Mouse (Mus musculus): Measurements from ENCODE around the gene Tbxas1. TPM values are rescaled to one million over a fixed set of nuclear protein-coding genes. Genes with fewer than 3 reads are reported as not detected.

Gene Tbxas1
- total and polyA plus RNA-seq, 3 experiments: not detected

GRCm38 (mm10) chr6:38827435-38827834 lies 47.8 kb upstream of the Tbxas1 start:
- Histone ChIP-seq H3K79me2 (replicated peaks; ENCODE audit: control insufficient read depth, extremely low read depth, insufficient read depth, poor library complexity, severe bottlenecking) (no peaks in the 10 kb centered on the region), H3K9ac (ENCODE audit: insufficient read depth, low read depth) (no peak overlapping the region), H3K36me3 (replicated peaks in 1 of 2; ENCODE audit: control insufficient read depth in 1 of 2, insufficient read depth in 1 of 2, low read length in 1 of 2) (no peaks in the 10 kb centered on the region), H3K4me1 (ENCODE audit: control insufficient read depth in 1 of 2, insufficient read depth in 2 of 2) (no peaks in the 10 kb centered on the region), H3K27ac (ENCODE audit: insufficient read depth, low read depth) (no peak overlapping the region), H3K27me3 (replicated peaks) (no peaks in the 10 kb centered on the region), H3K4me2 (ENCODE audit: insufficient read depth, low read depth, poor library complexity, severe bottlenecking) (no peak overlapping the region), H3K4me3 (replicated peaks in 1 of 3; ENCODE audit: low read depth in 2 of 3, low read length in 2 of 3, poor library complexity in 1 of 3) (no peak overlapping the region), H3K9me3 (replicated peaks; ENCODE audit: low read length) (no peaks in the 10 kb centered on the region)
- TF ChIP-seq SMC3 (IDR thresholded peaks at IDR 0.05; ENCODE audit: low read depth, low read length) (peak; percentile 7; the same call in 1 of the 2 replicates), RAD21 (IDR thresholded peaks at IDR 0.05; ENCODE audit: low read depth, low read length) (no peak; the same call in 1 of the 2 replicates)
- in situ Hi-C loops (cut with MboI; ENCODE audit: low pct_ligation_motif_present, low pct_unique_long_range_greater_than_20kb, low sequenced_read_pairs) (no loop called here), dilution Hi-C loops (cut with MboI; ENCODE audit: extremely low pct_ligation_motif_present, extremely low pct_unique_long_range_greater_than_20kb, low sequenced_read_pairs) (no loop called here)
- DNase-seq (ENCODE audit: extremely low read depth): no peak

- in situ Hi-C loops (cut with MboI; ENCODE audit: low pct_ligation_motif_present, low pct_unique_long_range_greater_than_20kb, low sequenced_read_pairs): no loop called here
- H3K9ac ChIP-seq (ENCODE audit: insufficient read depth, low read depth): no peak overlapping the region
- DNase-seq (ENCODE audit: extremely low read depth): no peak
- no peaks in the 10 kb centered on the region for H3K36me3 ChIP-seq (replicated peaks in 1 of 2; ENCODE audit: control insufficient read depth in 1 of 2, insufficient read depth in 1 of 2, low read length in 1 of 2)
- H3K79me2 ChIP-seq (replicated peaks; ENCODE audit: control insufficient read depth, extremely low read depth, insufficient read depth, poor library complexity, severe bottlenecking): no peaks in the 10 kb centered on the region
- H3K27me3 ChIP-seq (replicated peaks): no peaks in the 10 kb centered on the region
- no peak overlapping the region for H3K4me2 ChIP-seq (ENCODE audit: insufficient read depth, low read depth, poor library complexity, severe bottlenecking)
- no peaks in the 10 kb centered on the region for H3K4me1 ChIP-seq (ENCODE audit: control insufficient read depth in 1 of 2, insufficient read depth in 2 of 2)
- dilution Hi-C loops (cut with MboI; ENCODE audit: extremely low pct_ligation_motif_present, extremely low pct_unique_long_range_greater_than_20kb, low sequenced_read_pairs): no loop called here
- H3K27ac ChIP-seq (ENCODE audit: insufficient read depth, low read depth): no peak overlapping the region
- no peak overlapping the region for H3K4me3 ChIP-seq (replicated peaks in 1 of 3; ENCODE audit: low read depth in 2 of 3, low read length in 2 of 3, poor library complexity in 1 of 3)
- no peaks in the 10 kb centered on the region for H3K9me3 ChIP-seq (replicated peaks; ENCODE audit: low read length)
- no peak for TF ChIP-seq CHD2 (IDR thresholded peaks at IDR 0.05; ENCODE audit: low read length)
- no peak for TF ChIP-seq MXI1 (IDR thresholded peaks at IDR 0.05; ENCODE audit: low read depth, low read length)
- TF ChIP-seq MAX (IDR thresholded peaks at IDR 0.05; ENCODE audit: low read length): no peak
- TF ChIP-seq USF1 (IDR thresholded peaks at IDR 0.05; ENCODE audit: low read depth, low read length): no peak
- no peak for TF ChIP-seq JUN (IDR thresholded peaks at IDR 0.05; ENCODE audit: insufficient read depth, low read depth, low read length)
- TF ChIP-seq NRF1 (IDR thresholded peaks at IDR 0.05; ENCODE audit: low read depth, low read length): no peak
- no peak for TF ChIP-seq MEF2A (IDR thresholded peaks at IDR 0.05; ENCODE audit: borderline replicate concordance, low read depth, low read length)
- TF ChIP-seq TCF12 (IDR thresholded peaks at IDR 0.05; ENCODE audit: low read depth, low read length): no peak
- TF ChIP-seq TBP (conservative IDR thresholded peaks at IDR 0.05; ENCODE audit: low read depth, low read length): no peak
Measured at GRCm38 (mm10) chr6:38828211-38828610, 47.0 kb upstream of the Tbxas1 start.

- H3K79me2 ChIP-seq (replicated peaks; ENCODE audit: control insufficient read depth, extremely low read depth, insufficient read depth, poor library complexity, severe bottlenecking): no peaks in the 10 kb centered on the region
- TF ChIP-seq CTCF (conservative IDR thresholded peaks at IDR 0.05 in 1 of 2, IDR thresholded peaks at IDR 0.05 in 1 of 2; ENCODE audit: low read depth in 2 of 2, low read length in 2 of 2) (no peak), MEF2A (IDR thresholded peaks at IDR 0.05; ENCODE audit: borderline replicate concordance, low read depth, low read length) (no peak), JUN (IDR thresholded peaks at IDR 0.05; ENCODE audit: insufficient read depth, low read depth, low read length) (no peak), HCFC1 (IDR thresholded peaks at IDR 0.05; ENCODE audit: low read depth, low read length) (no peak), BHLHE40 (IDR thresholded peaks at IDR 0.05; ENCODE audit: low read depth, low read length) (no peak), IRF4 (IDR thresholded peaks at IDR 0.05; ENCODE audit: low read depth, low read length) (no peak), MYC (IDR thresholded peaks at IDR 0.05; ENCODE audit: low read depth, low read length) (no peak), UBTF (IDR thresholded peaks at IDR 0.05; ENCODE audit: low read depth, low read length) (no peak), MAZ (IDR thresholded peaks at IDR 0.05; ENCODE audit: low read depth, low read length) (no peak), RAD21 (IDR thresholded peaks at IDR 0.05; ENCODE audit: low read depth, low read length) (no peak), TBP (conservative IDR thresholded peaks at IDR 0.05; ENCODE audit: low read depth, low read length) (no peak), ZKSCAN1 (IDR thresholded peaks at IDR 0.05; ENCODE audit: borderline replicate concordance, low read depth, low read length) (no peak), MAFK (IDR thresholded peaks at IDR 0.05; ENCODE audit: insufficient replicate concordance, low read length) (no peak), USF2 (conservative IDR thresholded peaks at IDR 0.05; ENCODE audit: low read depth, low read length) (no peak), RCOR1 (conservative IDR thresholded peaks at IDR 0.05; ENCODE audit: low read depth, low read length) (no peak), JUND (conservative IDR thresholded peaks at IDR 0.05; ENCODE audit: low read depth, low read length) (no peak)
- H3K27me3 ChIP-seq (replicated peaks): no peaks in the 10 kb centered on the region
- in situ Hi-C loops (cut with MboI; ENCODE audit: low pct_ligation_motif_present, low pct_unique_long_range_greater_than_20kb, low sequenced_read_pairs): no loop called here
- H3K36me3 ChIP-seq (replicated peaks in 1 of 2; ENCODE audit: control insufficient read depth in 1 of 2, insufficient read depth in 1 of 2, low read length in 1 of 2): no peaks in the 10 kb centered on the region
- H3K4me2 ChIP-seq (ENCODE audit: insufficient read depth, low read depth, poor library complexity, severe bottlenecking): no peak overlapping the region
- H3K9ac ChIP-seq (ENCODE audit: insufficient read depth, low read depth): no peak overlapping the region
- H3K27ac ChIP-seq (ENCODE audit: insufficient read depth, low read depth): no peak overlapping the region
- no peaks in the 10 kb centered on the region for H3K9me3 ChIP-seq (replicated peaks; ENCODE audit: low read length)
- no peaks in the 10 kb centered on the region for H3K4me1 ChIP-seq (ENCODE audit: control insufficient read depth in 1 of 2, insufficient read depth in 2 of 2)
- DNase-seq (ENCODE audit: extremely low read depth): no peak
- dilution Hi-C loops (cut with MboI; ENCODE audit: extremely low pct_ligation_motif_present, extremely low pct_unique_long_range_greater_than_20kb, low sequenced_read_pairs): no loop called here
- no peak overlapping the region for H3K4me3 ChIP-seq (replicated peaks in 1 of 3; ENCODE audit: low read depth in 2 of 3, low read length in 2 of 3, poor library complexity in 1 of 3)
Measured at GRCm38 (mm10) chr6:38829452-38829851, 45.8 kb upstream of the Tbxas1 start.

Data from CH12.LX (cell line).